Mouse (Mus musculus) bone marrow, adult 2 months (tissue): ENCODE measurements around the gene Mfsd2a.

Source experiments
- CTCF ChIP-seq: fragments of 200-500 bp; IDR thresholded peaks from 2 replicates; pipeline ENCODE4 v1.5.1; 2011; ENCODE audit warnings: low read length, control low read depth; ENCODE audit not compliant: control insufficient read depth, insufficient read depth
- POLR2A ChIP-seq: fragments of 200-500 bp; IDR thresholded peaks from 2 replicates; pipeline ENCODE4 v1.6.1; 2011; ENCODE audit warnings: low read depth, mild to moderate bottlenecking, control low read depth, low read length, borderline replicate concordance; ENCODE audit not compliant: control insufficient read depth

GRCm38 (mm10) chr4:122968106-122968505 lies 7.1 kb upstream of the Mfsd2a start:
- no peak for TF ChIP-seq CTCF
- TF ChIP-seq POLR2A, result no peak
